Mouse (Mus musculus) myocyte (in vitro differentiated cells): ENCODE measurements around the gene Col9a3. TPM values are rescaled to one million over a fixed set of nuclear protein-coding genes. Genes with fewer than 3 reads are reported as not detected.

Experiments used
- H3K27me3 ChIP-seq: one replicate; pipeline ENCODE4 v1.6.1; 2011; ENCODE audit not compliant: control insufficient read depth, insufficient read depth, insufficient read length
- H3K36me3 ChIP-seq: one replicate; pipeline ENCODE4 v1.6.1; 2011; ENCODE audit not compliant: control insufficient read depth, insufficient read depth
- H3K4me2 ChIP-seq: one replicate; pipeline ENCODE4 v1.6.1; 2011; ENCODE audit warnings: low read depth, control low read depth
- H3K4me3 ChIP-seq: one replicate; pipeline ENCODE4 v1.5.1; 2011; ENCODE audit warnings: mild to moderate bottlenecking, control low read depth, moderate library complexity
- H3K79me2 ChIP-seq: one replicate; pipeline ENCODE4 v1.6.1; 2011; ENCODE audit not compliant: control insufficient read depth, insufficient read depth
- H3ac ChIP-seq: one replicate; pipeline ENCODE4 v1.6.1; 2011; ENCODE audit not compliant: control insufficient read depth, insufficient read length
- CEBPB ChIP-seq: IDR thresholded peaks from 2 replicates; pipeline ENCODE4 v1.6.1; 2011; ENCODE audit warnings: mild to moderate bottlenecking, moderate library complexity; ENCODE audit not compliant: poor library complexity, insufficient read depth, severe bottlenecking
- E2F4 ChIP-seq: IDR thresholded peaks from one replicate; pipeline ENCODE4 v1.6.1; 2011; ENCODE audit warnings: mild to moderate bottlenecking, control low read depth, moderate library complexity; ENCODE audit not compliant: insufficient read depth
- MAX ChIP-seq: IDR thresholded peaks from one replicate; pipeline ENCODE4 v1.6.1; 2011; ENCODE audit warnings: low read depth, mild to moderate bottlenecking, control low read depth
- MYOD1 ChIP-seq, 3 experiments: IDR thresholded peaks; one replicate each; pipeline ENCODE4 v1.6.1; 2011; ENCODE audit warnings: control low read depth in 2 of 3, low read depth in 2 of 3, mild to moderate bottlenecking in 2 of 3, moderate library complexity in 1 of 3; ENCODE audit not compliant: insufficient read length in 2 of 3, control insufficient read depth in 1 of 3
- MYOG ChIP-seq, 3 experiments: IDR thresholded peaks; one replicate each; pipeline ENCODE4 v1.6.1; 2011; ENCODE audit warnings: control low read depth in 2 of 3, low read depth in 2 of 3, mild to moderate bottlenecking in 2 of 3; ENCODE audit not compliant: insufficient read length in 2 of 3, control insufficient read depth in 1 of 3, insufficient read depth in 1 of 3
- POLR2A ChIP-seq: IDR thresholded peaks from one replicate; pipeline ENCODE4 v1.6.1; 2011; ENCODE audit warnings: low read depth, mild to moderate bottlenecking, control low read depth, moderate library complexity; ENCODE audit not compliant: insufficient read length
- POLR2AphosphoS2 ChIP-seq: IDR thresholded peaks from one replicate; pipeline ENCODE4 v1.6.1; 2011; ENCODE audit warnings: low read depth, control low read depth; ENCODE audit not compliant: insufficient read length
- REST ChIP-seq: IDR thresholded peaks from one replicate; pipeline ENCODE4 v1.6.1; 2011; ENCODE audit warnings: mild to moderate bottlenecking, control low read depth, moderate library complexity; ENCODE audit not compliant: insufficient read depth, insufficient read length
- SRF ChIP-seq: IDR thresholded peaks from one replicate; pipeline ENCODE4 v1.6.1; 2011; ENCODE audit warnings: low read depth; ENCODE audit not compliant: control insufficient read depth, insufficient read length
- TCF12 ChIP-seq: IDR thresholded peaks from one replicate; pipeline ENCODE4 v1.6.1; 2011; ENCODE audit warnings: mild to moderate bottlenecking, control low read depth; ENCODE audit not compliant: poor library complexity, insufficient read depth, severe bottlenecking
- TCF3 ChIP-seq: IDR thresholded peaks from one replicate; pipeline ENCODE4 v1.6.1; 2011; ENCODE audit warnings: low read depth, control low read depth; ENCODE audit not compliant: insufficient read length
- USF1 ChIP-seq: IDR thresholded peaks from one replicate; pipeline ENCODE4 v1.6.1; 2011; ENCODE audit warnings: low read depth, mild to moderate bottlenecking, control low read depth, moderate library complexity
- polyA plus RNA-seq: library from polyadenylated mRNA; unstranded; fragments of >200 nt; fragmentation: generic; extraction: Trizol; gene quantifications from one replicate; pipeline ENCODE4 v1.2.1, GENCODE M21; 2012; ENCODE audit warnings: missing spikeins

Col9a3 gene
- polyA plus RNA-seq, 1 experiment = 0.22 TPM

DNA sequence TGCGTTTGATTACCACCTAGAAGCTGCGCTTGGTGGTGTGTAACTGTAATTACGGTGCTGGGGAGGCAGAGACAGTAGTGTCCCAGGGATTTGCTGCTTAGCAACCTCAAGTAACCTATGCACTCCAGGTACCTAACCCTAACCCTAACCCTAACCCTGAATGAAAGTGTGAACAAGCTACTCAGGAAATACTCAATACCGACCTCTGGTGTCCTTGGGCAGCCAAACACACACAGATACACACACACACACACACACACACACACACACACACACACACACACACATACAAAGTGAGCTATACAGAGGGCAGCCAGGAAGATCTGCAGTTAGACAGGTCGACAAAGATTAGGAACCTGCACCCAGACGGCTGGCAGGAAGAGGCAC lies 8.9 kb upstream of the Col9a3 start:
- H3K79me2 ChIP-seq = peaks cover 5% of the 10 kb centered on the region
- H3K4me3 ChIP-seq = peak overlapping the region; percentile 90
- H3K4me2 ChIP-seq = peak overlapping the region; percentile 56
- peaks cover 17% of the 10 kb centered on the region for H3K36me3 ChIP-seq
- no peaks in the 10 kb centered on the region for H3K27me3 ChIP-seq
- peak overlapping the region; percentile 96 for H3ac ChIP-seq
- TF ChIP-seq POLR2A (no peak), SRF (no peak), CEBPB (no peak)

DNA sequence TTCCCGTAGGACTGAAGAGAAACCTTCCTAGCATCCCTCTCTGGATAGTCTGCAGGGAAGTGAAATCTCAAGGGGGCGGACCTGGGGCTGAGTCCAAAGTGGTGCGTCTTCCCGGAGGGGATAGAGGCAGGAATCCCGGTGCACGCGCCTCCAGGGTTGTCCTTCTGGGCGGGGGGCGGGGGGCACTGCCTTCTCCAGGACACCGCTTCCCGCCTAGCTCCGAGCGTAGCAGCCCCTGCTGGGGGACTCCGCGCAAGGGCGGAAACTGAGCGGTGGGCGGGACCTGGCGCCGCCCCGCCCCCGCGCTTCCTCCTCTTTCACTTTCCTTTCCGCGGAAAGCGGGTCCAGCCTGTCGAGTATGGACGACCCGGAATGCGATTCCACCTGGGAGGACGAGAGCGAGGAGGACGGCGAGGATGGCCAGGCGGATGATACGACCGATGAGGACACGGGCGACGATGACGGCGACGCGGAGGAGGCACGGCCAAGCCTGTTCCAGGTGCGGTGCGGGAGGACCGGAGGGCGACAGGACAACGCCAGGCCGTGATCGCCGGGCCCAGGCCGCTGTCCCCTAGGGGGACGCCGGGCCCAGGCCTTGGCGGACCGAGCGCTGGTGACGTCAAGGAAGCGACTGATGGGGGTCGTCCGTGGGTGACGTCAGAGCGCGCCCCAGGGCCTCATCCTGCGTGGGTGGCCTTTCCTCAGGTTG lies 8.3 kb upstream of the Col9a3 start, which contains the start of gene Ogfr:
Ogfr (plus strand) TSS at position 123 of the 709 bp plus-strand sequence.
- H3K27me3 ChIP-seq = no peaks in the 10 kb centered on the region
- peak within 1 kb of the TSS; percentile 87 for H3K4me2 ChIP-seq
- peak within 1 kb of the TSS; percentile 90 for H3K4me3 ChIP-seq
- H3ac ChIP-seq = peak within 1 kb of the TSS; percentile 96
- TF ChIP-seq POLR2A (peak; percentile 80), TCF3 (no peak), POLR2AphosphoS2 (peak; percentile 67), MYOD1 (IDR thresholded peaks at IDR 0.05; ENCODE audit: control insufficient read depth in 1 of 3, insufficient read length in 2 of 3, low read depth in 2 of 3) (peak in 1 of 3 experiments; percentile 5), E2F4 (no peak), REST (no peak)
- H3K36me3 ChIP-seq = peaks cover 19% of the 10 kb centered on the region
- H3K79me2 ChIP-seq = peaks cover 5% of the 10 kb centered on the region

DNA sequence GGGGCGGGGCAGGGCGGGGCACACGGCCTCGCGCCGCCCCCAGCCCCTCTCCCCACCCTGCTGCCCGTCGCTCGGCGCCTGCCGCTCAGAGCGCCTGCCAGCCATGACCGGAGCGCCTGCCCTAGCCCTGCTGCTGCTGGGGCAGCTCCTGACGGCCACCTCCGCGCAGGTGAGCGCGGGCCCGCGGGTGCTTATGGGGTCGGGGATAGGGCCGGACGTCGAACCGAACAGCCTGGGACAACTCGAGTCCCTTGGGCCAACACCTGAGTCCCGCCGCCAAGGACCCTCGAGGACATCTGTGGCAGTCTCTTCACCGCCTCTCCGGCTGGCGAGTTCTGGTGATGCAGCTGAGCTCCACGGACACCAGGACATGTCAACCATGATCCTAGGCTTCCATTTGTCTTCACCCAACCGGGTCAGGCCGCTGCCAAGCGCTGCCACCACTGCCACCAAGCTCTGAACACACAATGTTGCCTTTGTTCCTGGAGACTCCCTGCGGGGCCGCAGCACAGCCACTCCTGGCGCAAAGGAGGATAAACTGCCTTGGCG lies 641 bp downstream of the Col9a3 start:
- Histone ChIP-seq H3ac (no peak overlapping the region), H3K4me3 (no peak overlapping the region), H3K27me3 (no peaks in the 10 kb centered on the region), H3K36me3 (peaks cover 7% of the 10 kb centered on the region), H3K79me2 (no peaks in the 10 kb centered on the region), H3K4me2 (no peak overlapping the region)
- TF ChIP-seq REST (no peak), E2F4 (no peak), TCF3 (no peak), CEBPB (no peak), MAX (no peak), MYOD1 (IDR thresholded peaks at IDR 0.05; ENCODE audit: control insufficient read depth in 1 of 3, insufficient read length in 2 of 3, low read depth in 2 of 3) (no peak), POLR2AphosphoS2 (no peak), TCF12 (no peak)

DNA sequence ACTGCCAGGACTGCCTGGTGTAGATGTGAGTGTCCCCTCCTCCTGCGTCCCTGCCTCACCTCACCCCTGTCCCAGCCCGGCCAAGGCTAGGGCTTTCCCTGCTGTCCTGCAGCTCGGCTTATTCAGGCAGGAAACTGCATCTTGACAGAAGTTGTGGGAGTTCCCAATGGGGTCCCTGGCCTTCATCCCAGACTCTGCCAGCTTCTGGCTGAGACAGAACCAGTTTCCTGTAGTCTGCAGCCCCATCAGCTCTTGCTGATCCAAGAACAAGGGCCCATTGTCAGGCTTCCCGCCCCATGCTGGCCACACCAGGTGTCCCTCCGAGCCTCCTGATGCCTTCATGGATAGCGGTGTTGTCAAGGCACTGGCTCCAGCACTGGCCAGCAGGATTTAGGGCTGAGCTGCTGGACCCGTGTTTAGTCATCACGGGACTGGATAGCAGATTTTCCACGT lies 3.0 kb downstream of the Col9a3 start:
- H3ac ChIP-seq = no peak overlapping the region
- H3K79me2 ChIP-seq = no peaks in the 10 kb centered on the region
- no peak overlapping the region for H3K4me2 ChIP-seq
- no peaks in the 10 kb centered on the region for H3K36me3 ChIP-seq
- TF ChIP-seq MAX = no peak
- no peak for TF ChIP-seq SRF
- no peak for TF ChIP-seq E2F4
- no peak for TF ChIP-seq CEBPB
- TF ChIP-seq REST = no peak
- TF ChIP-seq USF1 = no peak
- TF ChIP-seq POLR2A = no peak
- TF ChIP-seq MYOG (IDR thresholded peaks at IDR 0.05; ENCODE audit: control insufficient read depth in 1 of 3, insufficient read depth in 1 of 3, insufficient read length in 2 of 3, low read depth in 2 of 3) = no peak
- TF ChIP-seq MYOD1 (IDR thresholded peaks at IDR 0.05; ENCODE audit: control insufficient read depth in 1 of 3, insufficient read length in 2 of 3, low read depth in 2 of 3) = no peak
- TF ChIP-seq POLR2AphosphoS2 = no peak
- no peak overlapping the region for H3K4me3 ChIP-seq
- peaks cover 7% of the 10 kb centered on the region for H3K27me3 ChIP-seq

DNA sequence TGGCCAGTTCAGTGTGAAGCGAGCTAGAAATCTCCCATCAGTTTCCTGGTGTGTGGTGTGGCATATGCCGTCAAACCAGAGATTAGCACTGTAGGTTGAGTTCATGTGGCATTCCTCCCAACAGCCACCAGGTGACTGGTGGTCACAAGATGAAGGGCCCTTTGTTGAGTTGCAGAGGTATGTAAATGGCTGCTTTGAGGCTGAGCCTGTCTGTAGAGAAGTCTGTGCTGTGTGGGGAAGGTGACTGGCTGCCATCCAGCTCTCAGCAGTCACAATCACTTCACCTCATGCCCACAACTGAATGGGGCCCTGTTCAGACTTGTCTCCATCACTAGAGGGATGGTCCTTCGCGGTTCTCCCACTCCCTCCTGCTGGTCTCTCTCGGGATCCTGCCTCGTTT lies 7.2 kb downstream of the Col9a3 start:
- H3K27me3 ChIP-seq = peaks cover 15% of the 10 kb centered on the region
- H3ac ChIP-seq = no peak overlapping the region
- H3K36me3 ChIP-seq = no peaks in the 10 kb centered on the region
- no peak for TF ChIP-seq TCF12
- TF ChIP-seq USF1 = no peak
- no peak for TF ChIP-seq POLR2AphosphoS2
- no peak for TF ChIP-seq SRF
- TF ChIP-seq TCF3 = no peak
- TF ChIP-seq E2F4 = no peak
- no peaks in the 10 kb centered on the region for H3K79me2 ChIP-seq
- no peak overlapping the region for H3K4me3 ChIP-seq
- H3K4me2 ChIP-seq = no peak overlapping the region
